Mouse (Mus musculus): Measurements from ENCODE around the gene Pcnt.
A peak's percentile ranks its signal among the peaks of the same experiment; 100 is the strongest.

Pcnt gene

GRCm38 (mm10) chr10:76392596-76392995 lies 50.0 kb downstream of the Pcnt start:
- DNase-seq = no peak

DNA sequence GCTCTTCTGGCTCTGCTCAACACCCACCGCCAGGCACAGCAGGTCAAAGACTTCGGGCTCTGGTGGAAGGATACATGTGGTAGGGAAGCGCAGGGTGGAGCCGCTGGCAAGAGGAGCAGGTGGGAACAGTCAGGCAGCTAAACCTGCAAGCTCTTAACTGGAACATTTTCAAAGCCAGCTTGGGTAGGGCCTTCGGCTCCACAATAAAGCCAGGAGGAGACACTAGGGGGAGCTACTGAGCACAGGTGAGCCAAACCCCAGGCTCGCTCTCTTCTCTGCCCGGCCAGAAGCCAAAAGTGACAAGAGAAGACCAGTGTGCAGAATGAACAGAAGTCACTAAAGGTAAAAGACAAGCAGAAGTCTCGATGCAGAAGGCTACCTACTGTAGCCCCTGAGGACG lies 50.8 kb downstream of the Pcnt start:
- peak; percentile 56 for DNase-seq

DNA sequence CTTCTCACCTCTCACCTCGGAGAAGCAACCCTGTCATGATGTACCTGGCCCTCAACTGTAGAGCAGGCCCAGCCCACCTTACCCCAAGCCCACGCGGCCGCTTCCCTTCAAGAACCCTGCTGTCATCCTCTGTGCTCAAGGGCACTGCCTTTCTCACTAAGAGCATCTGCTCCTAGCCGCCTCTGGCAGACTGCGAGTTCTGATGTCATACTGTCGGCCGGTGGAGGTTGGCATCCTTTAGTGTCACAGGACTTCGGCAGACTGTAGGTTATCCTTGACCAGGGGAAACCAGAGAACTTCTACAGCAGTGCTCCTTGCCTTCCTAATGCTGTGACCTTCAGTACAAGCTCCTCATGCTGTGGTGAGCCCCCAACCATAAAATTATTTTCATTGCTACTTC lies 51.4 kb downstream of the Pcnt start:
- no peak for DNase-seq

GRCm38 (mm10) chr10:76374981-76375380 lies 67.6 kb downstream of the Pcnt start:
- no peak for DNase-seq

GRCm38 (mm10) chr10:76371736-76372135 lies 70.8 kb downstream of the Pcnt start:
- no peak for DNase-seq

GRCm38 (mm10) chr10:76368766-76369165 lies 73.8 kb downstream of the Pcnt start:
- no peak for DNase-seq

DNA sequence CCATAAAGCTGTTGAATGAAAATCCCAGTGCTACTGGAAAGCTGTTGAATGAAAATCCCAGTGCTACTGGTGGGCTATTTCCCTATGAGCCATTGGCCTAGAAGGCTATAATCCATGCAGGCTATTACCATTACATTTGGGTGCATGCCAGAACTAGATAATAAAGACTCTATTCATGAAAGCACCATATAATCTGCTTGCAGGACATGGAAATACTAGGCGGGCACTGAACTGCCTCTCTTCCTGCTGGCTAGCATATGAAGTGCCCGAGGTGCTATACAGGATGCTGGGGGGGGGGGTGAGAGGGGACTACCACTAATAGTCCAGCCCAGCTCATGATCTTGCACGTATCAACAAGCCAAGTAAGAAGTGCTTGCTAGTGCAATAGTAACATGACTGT lies 79.4 kb downstream of the Pcnt start:
- no peak for DNase-seq

- DNase-seq = no peak
Measured at GRCm38 (mm10) chr10:76358468-76358867, 84.1 kb downstream of the Pcnt start.

DNA sequence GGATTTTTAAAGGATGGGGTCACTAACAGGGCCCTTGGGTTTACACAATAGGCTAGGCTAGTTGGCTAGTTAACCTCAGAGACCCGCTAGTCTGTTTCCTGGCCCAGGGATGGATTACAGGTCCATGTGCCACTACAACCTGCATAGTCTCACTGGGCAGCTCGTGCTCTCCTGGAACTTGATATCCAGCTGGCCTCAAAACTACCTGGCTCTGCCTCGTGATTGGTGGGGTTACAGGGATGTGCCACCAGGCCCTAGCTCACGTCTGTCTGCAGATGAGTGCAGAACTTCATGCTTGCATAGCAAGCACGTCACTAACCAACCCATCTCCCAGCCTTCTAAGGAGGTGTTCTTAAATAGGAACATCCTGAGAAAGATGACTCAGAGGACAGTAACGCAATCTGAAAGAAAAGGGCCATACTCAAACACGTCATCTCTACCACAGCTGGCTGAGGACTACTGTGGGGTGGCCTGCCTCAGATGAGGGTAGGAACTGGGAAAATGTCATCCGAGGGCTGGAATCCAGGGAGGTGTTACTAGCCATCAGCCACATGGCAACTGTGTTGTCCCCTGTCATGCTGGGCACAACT lies 85.2 kb downstream of the Pcnt start:
- no peak for DNase-seq

DNA sequence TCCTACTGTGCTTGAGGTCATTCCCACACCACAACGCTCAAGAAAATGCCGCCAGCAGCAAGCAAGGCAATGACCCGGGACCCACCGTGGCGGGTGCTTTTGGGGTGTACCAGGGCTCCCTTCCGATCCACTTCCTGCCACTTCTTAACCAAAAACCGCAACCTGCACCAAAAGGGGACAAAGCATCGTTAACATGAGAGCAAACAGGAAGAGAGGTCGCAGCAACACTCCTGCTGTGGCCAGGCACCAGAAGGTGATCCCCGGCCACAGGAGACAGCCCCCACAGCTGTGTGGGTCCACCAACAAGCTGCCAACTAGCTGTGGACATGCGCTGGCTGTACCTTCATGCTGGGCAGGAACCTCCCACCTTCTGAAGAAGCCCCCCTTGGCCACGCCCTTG lies 87.6 kb downstream of the Pcnt start:
- DNase-seq = no peak

GRCm38 (mm10) chr10:76353986-76354385 lies 88.6 kb downstream of the Pcnt start:
- no peak for DNase-seq

DNA sequence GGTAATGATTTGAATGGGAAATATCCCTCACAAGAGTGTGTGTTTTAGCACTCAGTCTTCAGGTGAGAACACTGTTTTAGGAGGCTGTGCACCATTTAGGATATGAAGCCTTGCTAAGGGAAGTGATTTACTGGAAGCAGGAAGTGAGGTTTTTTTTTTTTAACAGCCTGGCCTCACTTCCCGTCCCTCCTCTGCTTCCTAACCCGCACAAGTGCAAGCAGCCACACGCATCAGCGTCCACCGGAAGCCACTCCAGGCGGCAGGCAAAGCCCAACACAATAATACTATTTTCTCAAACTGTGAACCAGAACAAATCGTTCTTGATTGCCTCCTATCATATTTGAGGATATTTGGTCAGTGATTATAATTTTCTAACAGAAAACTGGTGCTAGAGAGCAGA lies 90.6 kb downstream of the Pcnt start:
- no peak for DNase-seq

GRCm38 (mm10) chr10:76346589-76346988 lies 96.0 kb downstream of the Pcnt start:
- peak; percentile 41 for DNase-seq

DNA sequence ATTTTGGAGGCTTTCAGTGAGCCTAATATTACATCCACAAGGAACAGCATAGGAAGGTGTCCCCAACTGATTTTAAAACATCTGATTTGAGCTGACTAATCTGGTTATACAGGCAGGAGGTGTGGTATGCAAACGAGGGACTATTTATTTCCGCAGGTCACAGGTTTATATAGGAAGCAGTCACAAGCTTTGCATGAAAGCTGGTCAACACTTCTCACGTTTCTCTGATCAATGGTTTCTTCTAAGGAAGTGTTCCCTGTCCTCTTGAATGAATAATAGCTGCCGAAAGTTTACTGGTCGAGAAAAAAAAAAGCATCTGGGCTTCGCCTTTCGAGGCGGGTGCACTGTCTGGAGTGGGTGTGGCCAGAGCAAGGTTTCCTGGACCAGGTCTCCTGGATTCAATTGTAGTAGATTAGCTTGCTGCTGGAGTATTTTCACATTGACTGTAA lies 96.5 kb downstream of the Pcnt start:
- peak; percentile 27 for DNase-seq

DNA sequence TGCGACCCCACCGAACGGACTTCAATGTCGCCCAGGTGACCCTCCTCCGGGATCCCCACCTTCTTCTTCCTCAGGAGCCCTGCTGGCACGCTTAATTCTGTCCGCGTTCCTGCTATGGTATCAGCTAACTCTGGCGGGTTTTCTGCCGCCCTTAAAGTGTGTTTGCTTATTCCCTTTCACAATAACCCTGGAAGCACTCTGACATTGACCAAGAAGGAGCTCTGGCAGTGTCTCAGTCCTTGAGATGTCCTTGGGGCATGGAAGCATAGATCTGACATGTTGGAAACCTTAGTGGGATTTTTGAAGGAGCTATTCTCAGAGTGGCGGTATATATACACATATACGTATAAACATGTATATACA lies 97.1 kb downstream of the Pcnt start:
- no peak for DNase-seq

- DNase-seq = peak; percentile 94
Measured at GRCm38 (mm10) chr10:76344711-76345539, 97.7 kb downstream of the Pcnt start, which contains the start of gene Dip2a. Gene Dip2a (minus strand): TSS chr10:76345291.

DNA sequence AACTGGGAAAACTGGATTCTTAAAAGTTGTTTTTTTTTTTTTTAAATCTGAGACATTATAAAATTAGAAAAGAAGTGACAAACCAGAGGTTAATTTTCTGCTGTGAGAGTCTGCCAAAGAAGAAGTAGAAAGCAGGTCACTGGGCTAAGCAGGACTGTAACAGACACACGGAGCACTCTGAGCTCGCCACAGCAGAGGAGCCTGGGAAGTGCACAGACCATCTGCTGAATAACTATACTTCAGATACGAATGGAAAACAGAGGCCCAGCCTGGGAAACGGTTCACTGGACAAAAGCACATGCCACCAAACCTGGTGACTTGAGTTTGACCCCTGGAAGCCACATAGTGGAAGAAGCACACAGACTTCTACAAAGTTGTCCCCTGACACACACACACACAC lies 108.2 kb downstream of the Pcnt start:
- DNase-seq = peak; percentile 23

DNA sequence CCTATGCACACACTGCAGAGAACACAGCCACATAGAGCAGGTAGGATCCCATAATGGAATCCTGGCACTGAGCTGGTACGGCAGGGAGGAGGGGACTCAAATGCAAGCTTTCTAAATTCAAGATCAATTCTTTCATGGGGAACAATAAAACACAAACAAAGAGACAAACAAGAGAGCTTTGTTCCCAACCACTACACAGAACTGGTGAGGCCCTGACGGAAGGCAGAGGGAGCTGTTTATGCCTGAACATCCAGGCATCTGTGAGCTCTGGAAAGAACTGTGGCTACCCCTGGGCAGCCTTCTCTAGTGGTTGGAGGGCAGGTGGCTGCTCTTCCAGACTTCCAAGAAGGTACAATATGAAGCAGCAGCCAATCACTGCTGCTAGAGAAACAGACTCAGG lies 110.5 kb downstream of the Pcnt start:
- DNase-seq = no peak

GRCm38 (mm10) chr10:76329093-76329492 lies 113.5 kb downstream of the Pcnt start:
- no peak for DNase-seq

DNA sequence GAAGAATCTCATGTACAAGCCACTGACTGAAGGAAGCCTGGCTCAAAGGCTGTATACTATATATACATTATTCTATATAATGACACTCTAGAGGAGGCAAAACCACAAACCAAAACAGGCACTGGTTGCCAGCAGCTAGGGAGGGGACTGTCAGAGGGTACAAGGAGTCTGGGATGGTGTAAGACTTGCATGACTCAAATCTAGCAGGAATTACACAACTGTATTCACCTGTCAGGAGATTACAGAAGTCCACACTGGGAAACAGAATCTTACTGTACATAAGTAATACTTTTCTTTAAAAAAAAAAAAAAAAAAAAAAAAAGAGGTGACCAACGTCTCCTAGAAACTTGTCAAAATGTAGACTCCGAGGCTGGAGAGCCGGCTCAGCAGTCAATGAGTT lies 114.0 kb downstream of the Pcnt start:
- DNase-seq = no peak

- no peak for DNase-seq
Measured at GRCm38 (mm10) chr10:76326304-76327006, 116.1 kb downstream of the Pcnt start.

- peak; percentile 22 for DNase-seq
Measured at GRCm38 (mm10) chr10:76317623-76318022, 125.0 kb downstream of the Pcnt start.

- DNase-seq = no peak
Measured at GRCm38 (mm10) chr10:76316194-76316593, 126.4 kb downstream of the Pcnt start.

DNA sequence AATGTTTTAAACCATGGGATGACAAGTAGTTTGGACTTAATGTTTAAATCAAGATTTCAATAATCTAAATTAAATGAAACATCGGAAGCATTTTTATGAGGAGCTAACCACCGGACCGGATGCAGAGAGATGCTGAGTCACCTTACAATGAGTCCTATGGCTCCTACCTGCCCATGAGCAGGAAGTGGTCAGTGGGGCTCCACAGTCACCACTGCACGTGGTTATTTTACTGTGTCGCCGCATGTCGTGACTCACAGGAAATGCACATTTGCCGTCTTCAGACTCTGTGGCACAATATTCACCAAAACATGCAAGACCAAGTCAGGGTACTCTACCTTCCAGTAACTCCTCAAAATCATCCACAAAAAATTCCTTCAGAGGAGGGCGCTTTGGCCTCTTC lies 135.8 kb downstream of the Pcnt start:
- no peak for DNase-seq

All from cerebellum, adult 11-12 months (tissue).